Mouse (Mus musculus): Measurements from ENCODE around the gene Mknk1. TPM values are rescaled to one million over a fixed set of nuclear protein-coding genes. Genes with fewer than 3 reads are reported as not detected.

Mknk1 gene
- polyA plus RNA-seq, 1 experiment from 2014 or later = 26.3 TPM

DNA sequence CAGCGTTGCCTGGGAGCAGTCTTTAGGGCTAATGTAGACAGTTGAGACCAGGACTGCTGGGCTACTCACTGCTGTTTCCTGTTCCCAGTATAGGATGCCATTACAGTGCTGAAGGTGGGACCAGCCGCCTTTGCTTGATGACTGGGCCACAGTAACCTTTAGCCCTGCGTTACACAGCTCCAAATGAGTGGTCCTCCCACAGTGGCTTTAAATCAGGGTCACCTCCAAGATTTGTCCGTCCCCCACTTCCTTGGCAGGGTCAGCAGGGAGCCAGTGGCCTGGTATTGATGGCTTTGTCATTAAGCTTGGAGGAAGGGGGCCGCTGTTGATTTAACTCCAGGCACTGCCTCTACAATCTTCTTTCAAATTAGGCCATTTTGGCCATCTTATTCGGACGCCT is 24.4 kb downstream of the Mknk1 start:
- H3K27me3 ChIP-seq = no peaks in the 10 kb centered on the region
- ChIA-PET CTCF (no interaction called here), POLR2A (no interaction called here)
- no peak for DNase-seq (ENCODE audit: low read depth, low spot score)
- ATAC-seq = no peak
- in situ Hi-C loops (cut with MboI; ENCODE audit: low pct_unique_long_range_greater_than_20kb) = no loop called here
- no peak for TF ChIP-seq CTCF (IDR thresholded peaks at IDR 0.05)

DNA sequence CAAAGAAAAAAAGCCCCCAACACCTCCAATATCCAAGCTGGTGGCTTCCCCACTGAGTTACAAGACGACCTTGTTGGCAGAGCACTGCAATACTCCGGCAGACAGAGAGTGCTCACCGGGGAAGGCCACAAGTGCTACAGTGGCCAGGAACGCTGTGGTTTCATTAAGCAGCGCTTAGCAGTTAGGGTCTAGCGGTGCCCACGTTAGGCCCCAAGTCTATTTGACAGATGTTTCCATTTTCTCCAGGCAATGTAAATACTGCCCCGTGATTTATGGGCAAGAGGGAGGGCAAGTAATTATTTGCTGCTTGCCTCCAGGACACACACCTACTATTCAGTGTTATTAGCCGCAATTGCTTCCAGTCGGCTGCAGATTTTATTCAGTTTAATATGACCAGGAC is 24.9 kb downstream of the Mknk1 start:
- CTCF ChIA-PET = no interaction called here
- in situ Hi-C loops (cut with MboI; ENCODE audit: low pct_unique_long_range_greater_than_20kb) = no loop called here
- DNase-seq (ENCODE audit: low read depth, low spot score) (no peak), ATAC-seq (no peak)
- no peak for TF ChIP-seq CTCF (IDR thresholded peaks at IDR 0.05)
- POLR2A ChIA-PET = no interaction called here
- H3K27me3 ChIP-seq = no peaks in the 10 kb centered on the region

DNA sequence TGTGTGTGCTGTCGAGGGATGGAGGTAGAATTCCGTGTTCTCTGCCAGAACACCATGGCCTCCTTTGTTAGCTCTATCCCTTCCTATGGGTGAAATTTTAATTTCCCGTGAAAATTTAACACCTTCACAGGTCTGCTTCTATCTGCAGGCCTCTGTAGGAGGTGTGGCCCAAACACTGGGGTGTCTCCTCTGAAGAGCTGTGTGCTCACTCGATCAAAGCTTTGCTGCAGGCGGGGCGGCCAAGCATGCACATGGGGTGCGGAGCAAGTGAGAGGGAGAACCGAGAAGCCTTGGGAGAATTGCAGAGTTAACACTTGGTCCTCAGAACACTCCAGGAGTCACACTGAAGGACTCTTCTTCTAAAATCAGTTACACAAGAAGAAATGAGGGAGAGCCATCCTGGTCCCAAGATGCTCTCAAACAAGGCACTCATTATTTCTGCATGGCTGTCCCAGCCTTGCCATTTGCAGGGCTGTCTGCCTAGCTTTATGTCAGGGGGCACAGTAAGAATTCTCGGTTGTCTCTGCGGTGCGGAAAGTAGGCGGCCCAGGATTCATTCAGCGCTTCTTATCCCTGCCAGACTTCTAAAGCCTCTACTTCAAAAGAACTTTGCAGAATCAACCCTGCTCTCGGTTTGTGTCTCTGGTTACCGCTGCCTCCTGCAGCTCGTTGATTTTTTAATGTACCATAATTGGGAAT is 30.7 kb downstream of the Mknk1 start:
- H3K27me3 ChIP-seq = no peaks in the 10 kb centered on the region
- in situ Hi-C loops (cut with MboI; ENCODE audit: low pct_unique_long_range_greater_than_20kb) = no loop called here
- DNase-seq (ENCODE audit: low read depth, low spot score) (no peak), ATAC-seq (no peak)
- POLR2A ChIA-PET = interaction anchor here (0.9 kb wide), 1 partner anchor 29 kb away, joined by 3 read pairs; no protein-coding TSS in a partner anchor
- no peak for TF ChIP-seq CTCF (IDR thresholded peaks at IDR 0.05)
- CTCF ChIA-PET = no interaction called here

DNA sequence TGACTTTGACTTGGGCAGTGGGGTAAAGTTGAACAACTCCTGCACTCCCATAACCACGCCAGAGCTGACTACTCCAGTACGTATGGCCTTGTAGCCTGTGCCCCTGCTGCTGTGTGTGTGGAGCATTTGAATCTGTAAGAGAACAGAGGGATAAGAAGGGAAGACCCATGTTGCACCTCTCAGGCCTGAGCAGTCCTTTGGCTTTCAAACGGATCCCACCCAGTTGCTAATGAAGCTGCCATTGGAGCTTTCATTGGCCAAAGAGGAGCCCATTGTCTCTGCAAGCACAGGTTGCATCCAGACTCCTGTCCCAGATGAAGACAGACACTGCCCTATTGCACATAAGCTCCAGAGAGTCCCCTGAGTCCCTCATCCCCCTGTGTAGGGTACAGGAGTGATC is 34.2 kb downstream of the Mknk1 start:
- CTCF ChIA-PET = no interaction called here
- POLR2A ChIA-PET = no interaction called here
- ATAC-seq (no peak), DNase-seq (ENCODE audit: low read depth, low spot score) (no peak)
- in situ Hi-C loops (cut with MboI; ENCODE audit: low pct_unique_long_range_greater_than_20kb) = no loop called here
- no peak for TF ChIP-seq CTCF (IDR thresholded peaks at IDR 0.05)
- no peaks in the 10 kb centered on the region for H3K27me3 ChIP-seq

DNA sequence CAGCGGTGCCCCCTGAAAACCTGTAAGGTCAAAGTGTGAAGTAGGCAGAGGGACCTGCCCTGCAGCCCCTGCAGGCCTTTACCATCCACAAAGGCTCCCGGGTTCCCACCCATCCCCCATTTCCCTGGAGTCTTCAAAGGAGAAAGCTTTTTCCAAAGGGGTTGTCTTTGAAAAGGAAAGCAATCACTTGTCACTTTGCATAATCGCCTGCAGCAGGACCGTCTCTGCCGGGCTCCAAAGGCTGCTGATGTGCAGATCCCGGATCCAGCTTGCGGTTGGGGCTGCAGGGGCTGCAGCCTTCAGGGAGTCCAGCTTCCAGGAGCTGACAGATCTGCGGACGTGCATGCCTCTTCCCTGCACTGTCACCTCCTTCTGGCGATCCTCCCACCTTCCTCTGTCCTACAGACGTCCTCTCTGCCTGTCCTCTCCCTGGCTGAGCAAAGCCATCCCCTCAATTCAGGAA is 39.2 kb downstream of the Mknk1 start:
- CTCF ChIA-PET = interaction anchor here (1.6 kb wide), 1 partner anchor 11 kb away, joined by 4 read pairs; no protein-coding TSS in a partner anchor
- H3K27me3 ChIP-seq = no peaks in the 10 kb centered on the region
- in situ Hi-C loops (cut with MboI; ENCODE audit: low pct_unique_long_range_greater_than_20kb) = no loop called here
- ATAC-seq (no peak), DNase-seq (ENCODE audit: low read depth, low spot score) (no peak)
- TF ChIP-seq CTCF (IDR thresholded peaks at IDR 0.05) = no peak
- POLR2A ChIA-PET = no interaction called here

DNA sequence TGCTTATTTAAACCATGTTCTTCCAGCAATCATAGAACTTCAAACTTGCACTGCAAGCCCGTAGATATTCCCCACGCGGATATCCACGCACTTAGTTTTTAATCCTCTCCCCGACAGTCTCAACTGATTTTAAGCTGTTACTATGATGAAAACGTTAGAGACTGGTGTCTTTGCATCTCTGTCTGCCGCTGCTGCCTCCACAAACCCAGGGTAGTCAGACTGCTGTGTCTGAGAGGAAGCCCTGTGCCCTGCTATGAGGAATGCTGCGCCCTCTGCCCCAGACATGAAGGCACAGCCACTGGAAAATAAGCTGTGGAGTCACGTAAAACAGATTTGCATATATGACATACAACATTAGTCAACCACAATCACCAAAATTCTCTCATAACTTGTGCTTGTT is 39.8 kb downstream of the Mknk1 start:
- CTCF ChIA-PET = interaction anchor here (1.6 kb wide), 1 partner anchor 10 kb away, joined by 4 read pairs; no protein-coding TSS in a partner anchor
- POLR2A ChIA-PET = no interaction called here
- ATAC-seq (no peak), DNase-seq (ENCODE audit: low read depth, low spot score) (no peak)
- TF ChIP-seq CTCF (IDR thresholded peaks at IDR 0.05) = no peak
- no peaks in the 10 kb centered on the region for H3K27me3 ChIP-seq
- in situ Hi-C loops (cut with MboI; ENCODE audit: low pct_unique_long_range_greater_than_20kb) = no loop called here

DNA sequence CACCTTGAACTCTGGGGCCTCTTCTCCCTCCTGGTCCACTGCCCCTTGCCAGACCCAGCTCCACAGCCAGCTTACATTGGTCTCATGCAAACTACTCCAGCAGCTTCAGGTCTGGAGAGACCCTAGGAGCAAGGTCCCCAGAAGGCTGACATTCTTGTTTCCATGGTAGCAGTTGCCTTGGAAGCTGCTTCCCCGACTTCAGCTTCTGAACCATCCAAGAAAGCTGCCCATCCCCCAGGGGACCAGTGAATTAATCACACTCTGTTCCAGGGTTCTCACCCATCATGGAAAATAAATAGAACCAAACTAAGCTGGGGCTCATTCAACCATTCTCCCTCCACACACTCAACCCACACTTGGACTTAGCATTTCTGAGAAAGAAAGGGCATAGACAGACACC is 42.2 kb downstream of the Mknk1 start:
- ChIA-PET POLR2A (no interaction called here), CTCF (interaction anchor here (0.7 to 1.2 kb wide), 2 partner anchors 11 to 148 kb away, joined by 3 to 4 read pairs; no protein-coding TSS in a partner anchor)
- TF ChIP-seq CTCF (IDR thresholded peaks at IDR 0.05) = no peak
- no peak for ATAC-seq
- DNase-seq (ENCODE audit: low read depth, low spot score) = no peak
- H3K27me3 ChIP-seq = no peaks in the 10 kb centered on the region
- in situ Hi-C loops (cut with MboI; ENCODE audit: low pct_unique_long_range_greater_than_20kb) = no loop called here

DNA sequence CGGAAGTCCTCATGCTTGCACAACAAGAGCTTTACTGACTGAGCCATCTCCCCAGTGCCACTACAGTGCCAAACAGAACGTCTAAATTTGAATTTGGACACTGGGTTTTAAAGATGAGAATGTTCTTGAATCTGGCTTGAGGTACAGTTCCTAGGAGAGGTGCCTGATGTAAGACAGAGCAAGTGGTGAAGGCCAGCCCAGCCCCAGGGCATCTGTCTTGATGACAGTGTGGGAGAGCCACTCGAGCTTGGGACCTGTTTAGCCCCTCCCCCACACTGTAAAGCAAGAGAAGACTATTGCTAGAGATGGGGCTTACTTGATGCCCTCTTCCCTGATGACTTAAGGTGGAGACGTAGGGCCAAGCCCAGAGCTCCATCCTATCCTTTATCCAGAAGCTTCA is 43.2 kb downstream of the Mknk1 start:
- CTCF ChIA-PET = no interaction called here
- POLR2A ChIA-PET = no interaction called here
- DNase-seq (ENCODE audit: low read depth, low spot score) = no peak
- no peak for ATAC-seq
- no peaks in the 10 kb centered on the region for H3K27me3 ChIP-seq
- no peak for TF ChIP-seq CTCF (IDR thresholded peaks at IDR 0.05)
- in situ Hi-C loops (cut with MboI; ENCODE audit: low pct_unique_long_range_greater_than_20kb) = no loop called here

DNA sequence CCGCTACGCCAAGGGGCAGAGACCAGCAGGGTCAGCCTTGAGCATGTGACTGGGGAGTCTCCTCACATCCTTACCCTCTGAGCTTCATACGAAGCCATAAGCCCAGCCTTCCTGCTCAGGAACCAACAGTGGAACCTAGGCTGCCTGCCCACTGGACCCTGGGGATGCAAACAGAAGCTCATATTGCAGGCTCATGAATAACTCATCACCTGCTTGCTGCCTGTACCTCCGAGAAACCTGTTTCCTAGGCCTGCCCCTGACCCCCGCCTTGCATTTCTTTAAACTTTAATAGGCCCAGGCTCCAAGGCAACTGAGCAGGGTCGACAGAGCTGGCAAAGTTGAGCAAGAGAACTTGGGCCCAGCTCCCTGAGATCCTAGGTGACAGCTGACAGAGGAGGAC is 45.0 kb downstream of the Mknk1 start, which contains the start of gene Kncn:
TSS of gene Kncn (plus strand) at position 379 of the 400 bp plus-strand sequence.
- ATAC-seq (no peak), DNase-seq (ENCODE audit: low read depth, low spot score) (no peak)
- TF ChIP-seq CTCF (IDR thresholded peaks at IDR 0.05) = no peak
- CTCF ChIA-PET = no interaction called here
- POLR2A ChIA-PET = no interaction called here
- in situ Hi-C loops (cut with MboI; ENCODE audit: low pct_unique_long_range_greater_than_20kb) = no loop called here
- H3K27me3 ChIP-seq = peaks cover 2% of the 10 kb centered on the region

DNA sequence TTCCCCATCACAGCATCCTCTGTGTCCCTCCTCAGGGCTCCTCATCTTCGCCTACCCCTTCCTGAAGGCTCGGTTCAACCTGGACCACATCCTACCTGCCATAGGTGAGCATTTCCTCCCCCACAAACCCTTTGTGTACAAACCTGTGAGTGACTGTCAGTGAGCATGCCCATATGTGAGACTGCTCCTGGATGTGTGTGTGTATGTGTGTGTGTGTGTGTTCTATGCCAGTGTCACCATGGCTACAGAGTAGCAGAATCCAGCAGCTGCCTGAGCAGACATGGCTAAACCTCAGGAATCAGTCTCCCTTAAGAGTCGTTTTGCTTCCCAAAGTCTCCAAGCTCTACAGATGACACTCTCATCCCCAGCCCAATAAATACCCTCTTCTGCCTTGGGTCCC is 46.8 kb downstream of the Mknk1 start:
- in situ Hi-C loops (cut with MboI; ENCODE audit: low pct_unique_long_range_greater_than_20kb) = no loop called here
- TF ChIP-seq CTCF (IDR thresholded peaks at IDR 0.05) = no peak
- ChIA-PET CTCF (no interaction called here), POLR2A (no interaction called here)
- no peak for ATAC-seq
- H3K27me3 ChIP-seq = peaks cover 4% of the 10 kb centered on the region
- DNase-seq (ENCODE audit: low read depth, low spot score) = no peak

DNA sequence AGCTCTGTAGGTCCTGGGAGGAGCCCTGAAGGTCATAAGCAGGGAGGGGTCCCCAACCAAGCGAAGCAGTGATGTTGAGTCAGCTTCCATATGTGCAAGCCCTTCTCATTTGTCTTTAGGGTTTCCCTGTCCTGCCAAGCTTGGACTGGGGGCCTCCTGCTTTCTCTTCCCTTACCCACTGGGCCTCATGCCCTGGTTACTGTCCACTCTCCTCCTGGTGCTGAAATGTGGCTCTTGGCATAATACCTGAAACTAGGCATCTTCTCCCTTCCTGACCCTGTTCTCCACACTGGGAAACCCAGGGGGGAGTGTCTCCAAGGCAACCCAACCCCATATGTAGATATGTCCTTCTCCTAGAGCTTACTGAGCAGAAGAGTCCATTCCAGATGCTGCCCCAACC is 47.9 kb downstream of the Mknk1 start:
- no peak for TF ChIP-seq CTCF (IDR thresholded peaks at IDR 0.05)
- in situ Hi-C loops (cut with MboI; ENCODE audit: low pct_unique_long_range_greater_than_20kb) = no loop called here
- ATAC-seq (no peak), DNase-seq (ENCODE audit: low read depth, low spot score) (no peak)
- ChIA-PET CTCF (no interaction called here), POLR2A (no interaction called here)
- H3K27me3 ChIP-seq = peaks cover 4% of the 10 kb centered on the region

DNA sequence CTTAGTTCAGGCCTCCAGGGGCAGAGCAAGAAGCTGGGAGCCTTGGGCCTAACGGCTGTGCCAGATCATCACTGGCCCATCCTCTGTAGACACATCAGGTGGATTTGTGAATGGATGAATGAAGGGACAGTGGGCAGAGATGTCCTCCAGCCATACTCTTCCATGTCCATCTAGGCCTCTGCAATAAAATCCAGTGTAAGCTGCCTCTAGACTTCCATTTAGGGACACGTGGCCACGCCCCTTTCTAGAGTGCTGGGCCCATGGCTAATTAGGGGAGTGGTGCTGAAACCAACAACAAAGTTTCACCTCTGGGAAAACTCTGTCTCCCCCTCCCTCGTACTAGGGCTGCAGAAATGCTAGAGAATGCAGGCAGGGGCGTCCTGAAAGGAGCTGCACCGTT is 51.1 kb downstream of the Mknk1 start:
- in situ Hi-C loops (cut with MboI; ENCODE audit: low pct_unique_long_range_greater_than_20kb) = no loop called here
- peaks cover 4% of the 10 kb centered on the region for H3K27me3 ChIP-seq
- TF ChIP-seq CTCF (IDR thresholded peaks at IDR 0.05) = no peak
- DNase-seq (ENCODE audit: low read depth, low spot score) = no peak
- CTCF ChIA-PET = no interaction called here
- no peak for ATAC-seq
- POLR2A ChIA-PET = no interaction called here

Measured in Patski (cell line).